Mouse (Mus musculus) heart, postnatal 0 days (tissue): ENCODE measurements around the gene Sdk2.

Experiments used
- CTCF ChIP-seq: IDR thresholded peaks from 2 replicates; pipeline ENCODE4 v1.5.1; 2016; ENCODE audit warnings: antibody characterized with exemption, control low read depth, low read depth
- EP300 ChIP-seq: IDR thresholded peaks from 2 replicates; pipeline ENCODE4 v1.6.1; 2016; ENCODE audit warnings: antibody characterized with exemption, low read depth

- no peak for TF ChIP-seq CTCF
- no peak for TF ChIP-seq EP300
Measured at GRCm38 (mm10) chr11:113855661-113856060, 211.2 kb downstream of the Sdk2 start.
